1 mouse cellular context compared by ENCODE assay signal in the genomic region with DNA sequence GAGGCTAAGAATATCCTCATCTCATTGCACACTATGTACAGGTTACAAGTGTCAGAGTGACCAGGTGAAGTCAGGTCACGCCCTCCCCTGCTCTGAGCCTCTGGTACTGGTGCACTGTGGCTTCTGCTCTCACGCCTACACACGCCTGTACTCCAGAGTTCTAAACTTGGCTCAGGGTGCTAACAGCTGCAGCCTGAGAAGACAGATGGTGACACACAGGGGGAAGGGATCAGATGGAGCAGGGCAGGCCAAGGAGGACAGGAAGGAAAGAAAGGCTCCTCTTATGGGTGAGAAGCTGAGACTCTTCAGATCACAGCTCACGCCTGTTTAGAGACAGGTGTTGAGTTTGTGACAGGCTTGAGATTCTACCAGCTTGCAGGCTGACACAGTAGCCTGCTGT.
A peak's percentile ranks its signal among the peaks of the same experiment; 100 is the strongest.
TF ChIP-seq lines count a peak whose summit lies in the region.

No protein-coding gene starts in this region.

TF ChIP-seq in CH12.LX, 34 proteins besides CTCF, POLR2A, EP300 and RAD21 (continued from another document):
- TF ChIP-seq ZNF384 (IDR thresholded peaks at IDR 0.05; ENCODE audit: low read depth, low read length) (no peak), MEF2A (IDR thresholded peaks at IDR 0.05; ENCODE audit: borderline replicate concordance, low read depth, low read length) (peak; percentile 39; the same call in 1 of the 2 replicates)
